Mouse (Mus musculus): ENCODE measurements at regions not wholly inside any gene's neighbourhood (a gene's known extent, or its start where the extent isn't known, plus 50 kb on each side); places are given as distances from the start of the nearest gene placed in this dataset.

DNA sequence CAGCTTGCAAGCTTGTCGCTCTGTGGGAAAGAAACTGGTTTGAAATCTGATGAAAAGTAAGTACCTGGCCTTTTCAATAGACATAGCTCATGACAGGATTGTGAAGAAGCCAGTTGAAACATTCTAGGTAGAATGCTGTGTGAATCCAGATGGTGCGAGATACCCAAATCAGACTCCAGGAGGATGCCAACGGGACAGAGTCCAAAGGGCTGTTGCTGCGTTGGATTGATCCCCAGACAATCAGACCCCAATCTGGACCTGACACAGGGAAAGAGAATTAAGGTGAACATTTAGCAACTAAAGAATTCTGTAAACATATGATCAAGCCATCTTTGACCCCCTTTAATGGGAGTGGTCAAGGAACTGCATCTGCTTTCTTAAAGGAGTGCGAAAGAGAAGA is 296.6 kb upstream of the Gm15217 start:
- DNase-seq (ENCODE audit: low spot score in 2 of 2), result no peak

DNA sequence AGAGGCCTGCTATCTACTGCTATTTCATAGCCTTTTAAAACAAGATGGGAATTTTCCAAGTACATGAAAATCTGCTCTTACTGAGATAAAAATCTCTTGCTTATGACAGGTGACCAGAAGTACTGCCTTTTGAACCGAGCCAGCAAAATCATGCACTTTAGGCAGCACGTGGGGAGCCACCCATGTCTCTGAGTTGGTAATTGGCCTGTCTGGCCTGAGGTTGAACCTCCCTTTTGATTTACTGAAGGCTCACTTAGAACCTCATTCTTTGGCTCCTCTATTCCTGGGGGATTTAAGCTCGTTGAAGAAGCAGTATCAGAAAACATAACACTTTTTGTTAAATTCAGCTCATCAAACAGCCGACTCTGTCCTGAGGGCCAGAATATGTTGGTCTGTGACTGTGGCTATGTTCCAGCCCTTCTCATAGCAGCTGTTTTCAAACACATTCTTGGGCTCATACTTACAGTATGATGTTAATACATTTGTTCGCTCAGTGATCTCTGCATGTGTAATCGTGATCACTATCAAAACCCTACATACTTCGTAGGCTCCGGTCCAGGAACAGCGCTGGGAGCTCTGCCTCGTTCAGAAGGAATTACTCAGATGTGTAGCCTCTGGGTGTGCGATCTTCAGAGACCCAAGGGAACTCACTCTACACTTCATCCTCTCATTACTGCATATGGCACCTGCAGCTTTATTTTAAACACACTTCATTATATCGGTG is 290.1 kb upstream of the Gm15217 start:
- no peak for DNase-seq (ENCODE audit: low spot score in 2 of 2)

DNA sequence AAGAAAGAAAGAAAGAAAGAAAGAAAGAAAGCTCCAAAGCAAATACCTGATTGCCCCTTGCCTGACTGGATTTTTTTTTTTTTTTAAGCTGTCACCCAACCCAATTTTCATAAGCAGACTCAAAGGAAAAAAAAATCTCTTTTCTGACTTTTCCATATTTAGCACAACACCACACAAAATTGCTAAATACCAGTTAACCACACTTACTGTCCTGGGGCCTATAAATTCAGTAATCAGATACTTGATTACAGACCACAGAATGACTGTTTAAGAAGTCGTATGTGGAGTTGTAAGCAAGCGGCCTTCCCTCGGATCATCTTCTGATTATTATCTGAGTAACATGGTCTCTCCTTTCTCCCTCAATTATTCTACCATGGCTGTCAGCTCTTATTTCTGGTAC is 263.3 kb upstream of the Gm15217 start:
- DNase-seq (ENCODE audit: low spot score in 2 of 2), result no peak

DNA sequence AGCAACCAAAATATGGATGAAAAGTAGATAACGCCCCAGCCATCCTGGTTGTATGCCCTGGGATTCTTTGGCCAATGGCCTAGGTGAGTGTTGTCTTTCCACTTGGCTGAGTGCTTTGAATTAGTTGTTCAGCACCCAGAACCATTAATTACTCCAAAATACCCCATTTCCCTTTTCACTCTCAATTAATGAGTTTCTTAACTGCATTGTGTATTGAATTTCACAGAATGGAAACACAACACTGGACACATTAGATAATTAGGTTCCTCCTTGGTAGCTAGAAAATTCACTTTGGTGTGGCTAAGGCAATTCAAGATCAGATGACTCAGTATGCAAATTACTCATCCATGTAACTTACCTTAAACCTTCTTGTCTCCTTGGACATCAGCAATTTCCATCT is 252.7 kb upstream of the Gm15217 start:
- DNase-seq (ENCODE audit: low spot score in 2 of 2), result no peak

DNA sequence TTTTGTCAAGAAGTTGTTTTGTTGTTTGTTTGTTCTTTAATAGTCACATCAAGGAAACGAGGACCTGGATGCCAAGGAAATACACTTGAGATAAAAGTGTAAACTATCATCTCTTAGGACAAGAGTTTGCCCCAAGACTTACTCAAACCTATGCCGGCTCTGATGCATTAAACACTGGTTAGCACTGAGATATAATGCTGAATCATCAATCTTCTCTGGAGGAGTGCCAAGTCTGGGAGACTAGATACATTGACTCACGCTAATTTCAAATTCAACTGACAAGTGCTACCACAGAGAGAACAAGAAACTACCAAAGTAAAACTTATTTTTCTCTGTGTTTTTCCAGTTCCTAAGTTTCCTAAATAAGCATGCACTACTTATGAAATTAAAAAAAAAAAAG is 249.5 kb upstream of the Gm15217 start:
- no peak for DNase-seq (ENCODE audit: low spot score in 2 of 2)

DNA sequence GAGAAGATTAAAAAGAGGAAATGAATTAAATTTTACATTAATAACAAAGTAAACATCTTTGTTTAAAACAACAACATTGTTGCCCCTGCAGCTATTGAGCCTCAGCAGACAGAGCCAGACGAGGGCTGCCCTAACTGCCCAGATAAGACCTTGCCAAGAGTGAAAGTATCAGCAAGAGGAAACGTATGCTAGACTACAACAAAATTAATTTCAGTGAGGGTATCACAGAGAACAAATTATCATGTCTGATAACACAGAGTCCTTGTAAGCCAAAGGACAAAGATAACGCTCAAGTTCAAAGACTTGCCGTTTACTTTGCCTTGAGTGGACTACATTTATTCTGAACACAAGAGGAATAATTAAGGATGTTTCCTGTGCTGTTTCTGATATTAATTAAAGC is 235.0 kb upstream of the Gm15217 start:
- no peak for DNase-seq (ENCODE audit: low spot score in 2 of 2)

DNA sequence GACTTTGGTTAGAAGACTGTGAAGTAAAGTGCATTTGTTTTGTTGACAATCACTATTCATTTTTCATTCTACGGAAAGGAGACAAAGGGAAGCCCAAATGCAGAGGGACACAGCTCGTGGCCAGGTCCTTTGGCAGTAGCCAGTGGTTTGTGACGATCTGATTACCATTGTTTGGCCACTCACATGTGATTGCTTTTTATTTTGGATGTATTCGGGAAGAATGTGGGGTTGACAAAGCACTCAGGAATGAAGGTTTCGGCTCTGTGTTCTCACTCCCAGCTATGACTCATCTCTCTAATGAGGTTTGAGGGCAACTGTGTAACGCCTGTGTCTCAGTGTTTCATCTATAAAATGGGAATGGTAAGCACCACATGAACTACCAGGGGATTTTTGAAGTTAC is 234.5 kb upstream of the Gm15217 start:
- no peak for DNase-seq (ENCODE audit: low spot score in 2 of 2)

DNA sequence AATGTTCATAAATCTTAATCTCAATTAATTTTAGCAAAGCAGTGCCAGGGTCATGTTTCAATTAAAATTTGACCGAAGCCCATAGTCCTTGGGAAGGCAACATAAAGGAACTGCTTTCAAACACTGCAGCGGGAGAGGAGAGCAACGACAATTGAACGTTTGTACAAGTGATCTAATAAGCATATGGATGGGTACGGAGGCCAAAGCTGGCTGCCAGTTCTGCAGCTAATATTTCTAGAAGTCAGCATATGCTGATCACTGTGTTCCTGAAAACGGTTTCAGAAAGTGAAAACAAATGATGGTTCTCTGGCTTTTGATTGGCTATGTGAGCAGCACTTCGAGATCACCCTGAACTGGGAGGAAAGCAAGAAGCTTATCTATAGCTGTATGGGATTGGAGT is 233.6 kb upstream of the Gm15217 start:
- DNase-seq (ENCODE audit: low spot score in 2 of 2), result no peak

DNA sequence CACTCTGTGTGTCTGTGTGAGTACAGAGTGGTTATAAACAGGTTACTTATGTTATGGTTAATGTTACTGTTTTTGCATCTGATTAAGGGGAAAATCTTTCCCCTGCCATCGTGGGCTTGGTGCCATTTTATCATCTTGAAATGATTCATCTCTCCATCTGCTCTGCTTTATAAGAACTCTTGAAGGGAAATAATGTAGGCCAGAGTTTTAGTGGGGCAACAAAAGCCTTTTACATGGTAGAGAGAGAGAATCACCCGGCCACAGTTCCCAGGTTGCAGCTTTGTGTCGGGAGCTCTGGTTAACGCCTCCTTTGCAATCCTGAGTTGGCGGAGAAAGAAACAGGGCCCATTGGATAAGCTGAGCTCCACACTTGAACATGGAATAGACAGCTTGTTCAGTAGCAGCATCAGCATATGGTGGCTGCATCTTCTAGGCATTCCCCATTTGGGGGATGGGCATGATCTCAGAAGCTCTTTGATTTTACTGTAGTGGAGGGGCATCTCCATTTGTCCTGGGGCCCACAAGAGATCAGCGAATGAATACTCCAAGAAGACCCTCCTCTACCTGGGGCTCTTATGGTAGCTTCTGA is 230.0 kb upstream of the Gm15217 start:
- peak; percentile 42 to 50 for DNase-seq (ENCODE audit: low spot score in 2 of 2)

DNA sequence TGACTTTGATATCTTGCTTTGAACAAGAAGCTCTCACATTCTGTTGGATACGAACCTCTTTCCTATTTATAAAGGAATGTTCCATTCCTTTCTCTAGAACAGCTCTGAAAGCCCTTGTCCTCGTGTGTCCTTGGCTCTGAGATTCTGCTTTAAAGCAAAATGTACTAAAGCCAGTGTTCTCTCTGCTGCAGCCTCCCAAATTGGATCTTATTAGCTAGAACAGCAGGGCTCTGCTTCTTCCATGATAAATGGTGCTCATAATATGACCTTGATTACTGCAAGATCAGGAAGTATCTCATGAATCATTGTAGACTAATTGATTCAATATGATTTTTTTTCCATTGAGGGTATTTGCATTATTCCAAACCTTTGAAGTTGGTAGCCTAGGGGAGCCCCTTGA is 220.5 kb upstream of the Gm15217 start:
- no peak for DNase-seq (ENCODE audit: low spot score in 2 of 2)

DNA sequence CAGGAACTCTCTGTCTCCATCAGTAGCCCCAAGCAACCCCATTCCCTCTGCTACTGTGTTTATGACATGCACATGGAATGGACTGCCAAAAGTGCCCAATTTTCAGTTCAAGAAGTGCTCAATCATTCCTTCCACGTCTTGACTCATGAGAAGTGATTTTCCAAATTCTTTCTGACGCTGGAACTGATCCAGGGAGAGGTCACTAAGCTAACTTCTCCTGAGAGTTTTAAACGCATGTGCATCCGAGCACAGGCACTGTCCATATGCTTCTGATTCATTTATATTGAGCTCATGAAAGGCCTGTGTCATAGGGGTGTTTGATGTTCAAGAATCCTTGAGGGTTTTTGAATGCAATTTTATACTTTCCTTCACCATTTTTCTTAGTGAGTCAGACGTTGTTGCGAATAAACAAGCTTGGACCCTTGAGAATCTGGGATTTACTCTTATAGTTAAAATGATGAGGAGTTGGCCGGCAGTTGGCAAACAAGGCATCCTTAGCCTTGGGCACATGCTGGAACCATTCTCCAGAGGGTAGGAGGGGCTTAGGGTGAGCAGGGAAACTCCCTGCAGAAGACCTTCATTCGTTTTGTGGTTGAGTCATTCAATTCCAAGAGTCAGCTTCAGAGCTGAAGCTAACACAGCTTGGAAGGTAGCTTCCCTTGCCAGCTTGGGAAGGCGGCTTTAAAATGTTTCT is 206.9 kb upstream of the Gm15217 start:
- DNase-seq (ENCODE audit: low spot score in 2 of 2), result no peak

DNA sequence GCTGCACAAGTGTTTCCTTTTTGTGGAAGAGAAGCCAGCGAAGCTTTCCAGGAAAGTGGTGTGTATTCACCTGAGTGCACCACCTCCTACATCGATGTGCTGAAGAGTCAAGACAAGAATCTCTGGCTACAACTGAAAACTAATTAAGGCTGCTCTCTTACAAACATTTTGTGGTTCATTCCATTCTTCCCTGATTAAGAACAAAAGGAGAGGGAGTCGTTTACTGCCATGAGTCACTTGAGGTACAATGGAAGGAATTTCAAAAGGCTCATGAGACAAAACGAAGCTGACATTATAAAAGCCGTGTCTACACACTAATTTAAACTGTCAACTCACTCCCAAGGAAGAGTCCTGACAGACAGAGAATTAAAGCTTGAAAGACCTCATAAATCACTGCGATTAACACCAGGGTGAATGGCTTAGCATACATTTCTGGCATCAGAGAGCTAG is 206.3 kb upstream of the Gm15217 start:
- peak in 1 of 2 experiments; percentile 14 for DNase-seq (ENCODE audit: low spot score in 2 of 2)

DNA sequence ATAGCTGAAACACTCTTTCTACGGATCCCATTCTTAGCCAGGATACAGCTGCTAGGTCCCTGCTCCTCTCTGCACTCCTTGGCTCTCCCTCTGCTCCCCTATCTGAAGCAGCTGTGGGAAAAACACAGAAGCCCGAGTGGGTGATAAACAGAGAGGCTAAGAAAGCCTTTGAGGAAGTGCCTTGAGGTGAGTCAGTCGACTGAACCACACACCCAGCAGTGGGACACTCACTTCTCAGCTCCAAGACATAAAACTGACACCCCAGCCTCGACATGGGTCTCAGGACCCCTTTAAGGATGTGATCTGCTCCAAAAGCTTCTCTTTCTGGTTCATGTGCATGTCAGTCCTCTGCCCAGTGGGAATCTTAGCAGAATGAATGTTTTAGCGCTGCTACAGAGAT is 204.8 kb upstream of the Gm15217 start:
- no peak for DNase-seq (ENCODE audit: low spot score in 2 of 2)

DNA sequence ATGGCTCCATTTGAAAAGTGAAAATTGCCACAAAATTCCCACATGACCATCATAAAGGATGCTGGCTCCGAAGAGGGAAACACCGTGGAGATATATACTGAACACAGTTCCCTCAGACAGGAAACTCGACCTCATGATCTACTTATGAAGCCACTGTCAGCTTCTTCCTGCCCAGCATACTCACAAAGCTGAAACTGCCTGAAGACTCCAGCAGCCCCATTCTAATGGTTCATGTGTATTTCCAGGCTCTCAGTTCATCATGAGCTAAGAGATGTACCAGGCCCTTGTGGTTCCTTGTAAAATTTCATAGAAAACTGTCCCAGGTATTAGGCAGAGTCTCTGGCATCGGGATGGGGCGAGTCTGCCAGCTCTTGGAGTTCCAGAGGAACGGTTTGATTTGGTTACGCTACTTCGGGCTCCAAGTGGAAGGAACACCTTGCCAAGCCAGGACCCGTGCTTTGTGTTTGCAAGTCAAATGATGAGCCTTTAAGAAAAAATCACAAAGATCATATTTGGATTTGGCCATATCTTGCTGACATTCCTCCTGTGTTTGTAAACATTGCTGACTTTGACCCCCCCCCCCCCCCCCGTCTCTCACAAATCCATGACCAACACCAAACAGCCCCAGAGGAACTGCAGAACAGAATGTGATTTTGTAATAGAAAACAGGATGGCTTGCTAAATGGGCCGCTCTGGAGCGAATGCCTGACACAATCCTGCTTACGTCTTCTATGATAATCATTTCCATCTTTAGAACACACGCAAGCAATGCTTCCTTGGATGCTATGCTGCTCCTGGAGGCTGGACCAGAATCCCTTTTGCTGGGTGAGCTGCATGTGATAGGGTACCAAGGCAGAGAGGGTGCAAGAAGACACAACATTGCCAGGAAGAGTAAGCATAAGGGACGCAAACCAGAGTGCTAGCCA is 203.7 kb upstream of the Gm15217 start:
- no peak for DNase-seq (ENCODE audit: low spot score in 2 of 2)

DNA sequence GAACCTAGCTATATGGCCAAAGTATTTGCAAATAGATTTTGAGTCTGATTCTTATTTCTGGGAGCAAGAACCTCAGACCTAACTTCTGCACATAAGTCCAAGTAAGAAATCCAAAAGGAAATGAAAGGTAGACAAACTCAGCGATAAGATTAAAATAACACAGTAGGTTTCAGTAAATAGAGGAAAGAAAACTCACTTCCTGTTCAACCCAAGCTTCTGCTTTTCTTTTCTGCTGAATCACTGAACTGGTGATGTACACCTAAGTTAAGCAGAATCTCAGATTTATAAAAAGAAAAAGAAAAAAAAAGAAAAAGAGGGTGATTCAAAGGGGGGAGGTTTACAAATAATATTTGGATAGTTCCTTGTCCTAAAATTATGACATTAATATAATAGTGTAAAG is 200.2 kb upstream of the Gm15217 start:
- DNase-seq (ENCODE audit: low spot score in 2 of 2), result no peak

DNA sequence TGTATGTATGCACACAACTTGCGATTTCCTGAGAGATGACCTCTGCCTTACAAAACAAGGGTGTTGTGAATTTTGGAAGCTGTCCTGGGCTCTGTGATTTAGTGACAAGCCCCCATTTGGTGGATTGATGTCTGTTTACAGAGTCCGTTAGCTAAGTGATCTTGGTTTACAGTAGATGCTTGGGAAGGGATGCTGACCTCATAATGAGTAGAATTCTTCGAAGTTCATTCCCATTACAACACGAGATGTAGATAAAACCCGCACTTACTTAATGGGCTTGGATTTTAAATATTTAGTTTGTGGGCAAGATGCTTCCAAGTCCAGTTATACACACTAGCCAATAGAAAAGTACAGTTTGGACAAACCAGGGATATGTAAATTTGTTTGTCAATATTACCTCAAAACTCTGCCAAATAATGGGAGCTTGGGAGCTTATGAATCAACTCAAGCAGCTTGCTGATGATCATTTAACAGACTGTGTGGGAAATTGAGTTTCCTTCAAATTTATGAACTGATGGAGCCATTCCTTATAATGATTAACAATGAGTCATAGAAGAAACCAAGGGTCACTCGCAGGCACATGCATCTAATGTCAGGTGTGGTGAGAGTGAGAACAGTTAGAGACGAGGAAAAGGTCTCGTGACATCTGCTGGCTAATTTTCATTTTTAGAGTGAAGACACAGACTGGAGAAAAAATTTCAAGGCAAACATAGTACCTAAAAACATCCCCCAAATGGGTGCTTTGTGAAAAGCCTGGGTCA is 187.4 kb upstream of the Gm15217 start:
- no peak for DNase-seq (ENCODE audit: low spot score in 2 of 2)

DNA sequence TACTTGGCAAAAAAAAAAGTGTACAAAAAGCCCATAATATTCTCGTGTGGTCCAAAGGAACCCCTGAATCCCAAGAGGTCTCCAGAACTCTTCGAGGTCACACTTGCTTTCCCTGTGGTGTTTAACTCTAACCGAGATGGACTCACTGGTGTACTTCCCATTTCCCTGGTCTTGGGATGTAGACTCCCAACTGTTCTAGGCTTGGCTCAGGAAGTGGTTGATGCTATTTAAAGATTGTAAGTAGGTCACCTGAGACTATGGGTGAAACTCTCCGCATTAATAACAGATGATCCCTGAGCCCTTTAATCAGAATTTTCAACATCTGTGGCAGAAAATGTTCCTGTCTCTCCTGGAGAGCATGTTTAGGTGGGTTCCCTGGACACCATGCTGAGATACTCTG is 185.6 kb upstream of the Gm15217 start:
- DNase-seq (ENCODE audit: low spot score in 2 of 2), result no peak

DNA sequence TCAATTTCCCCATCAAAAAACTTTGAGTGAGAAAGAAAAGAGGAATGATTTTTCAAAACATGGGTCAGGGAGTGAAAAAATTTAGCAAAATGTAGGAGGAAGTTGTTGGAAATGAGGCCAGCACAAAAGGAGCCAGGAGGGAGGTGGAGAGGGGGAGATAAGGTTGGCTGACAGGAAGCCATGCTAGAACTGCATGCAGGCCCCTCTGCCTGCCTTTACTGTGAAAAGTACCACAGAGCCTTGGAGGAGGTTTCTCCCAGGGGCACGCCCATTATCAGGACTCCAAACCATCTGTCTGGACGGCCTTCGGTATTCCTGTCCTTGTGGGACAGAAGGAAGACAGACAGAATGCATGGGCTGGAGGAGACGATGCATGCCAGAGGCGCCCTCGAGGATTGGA is 183.3 kb upstream of the Gm15217 start:
- DNase-seq (ENCODE audit: low spot score in 2 of 2), result no peak

DNA sequence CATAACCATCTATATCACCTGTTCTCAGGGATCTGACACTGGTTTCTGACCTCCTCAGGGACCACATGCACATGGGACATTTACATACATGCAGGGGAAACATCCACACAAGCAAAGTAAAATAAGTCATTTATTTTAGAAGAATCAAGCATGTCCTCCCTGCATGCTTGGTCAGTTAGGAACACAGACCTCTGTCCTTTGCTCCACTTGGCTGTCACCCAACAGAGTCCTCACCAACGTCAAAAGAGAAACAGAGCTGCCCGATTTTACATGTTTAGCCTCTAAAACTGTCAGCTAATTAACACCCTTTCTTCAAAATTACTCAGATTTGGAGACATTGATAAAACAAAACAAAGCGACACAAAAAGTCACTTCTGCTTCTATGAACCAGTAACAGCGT is 176.4 kb upstream of the Gm15217 start:
- no peak for DNase-seq (ENCODE audit: low spot score in 2 of 2)

DNA sequence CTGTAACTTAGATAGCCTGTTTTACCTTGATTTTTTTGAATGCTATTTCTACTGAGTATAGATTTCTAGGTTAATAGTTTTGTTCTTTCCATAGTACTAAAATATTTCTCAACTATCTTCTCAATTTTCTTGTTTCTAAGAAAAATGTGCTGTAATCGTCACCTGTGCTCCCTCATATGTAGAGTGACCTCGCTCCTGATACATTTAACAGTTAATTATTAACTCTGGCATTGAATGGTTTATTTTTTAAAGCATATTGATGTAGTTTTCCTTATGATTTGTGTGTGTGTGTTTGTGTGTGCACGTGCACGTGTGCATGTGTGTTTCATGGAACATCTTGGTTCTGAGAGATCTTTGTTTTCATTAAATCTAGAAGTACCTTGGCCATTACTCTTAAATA is 158.7 kb upstream of the Gm15217 start:
- DNase-seq (ENCODE audit: low spot score in 2 of 2), result no peak

DNA sequence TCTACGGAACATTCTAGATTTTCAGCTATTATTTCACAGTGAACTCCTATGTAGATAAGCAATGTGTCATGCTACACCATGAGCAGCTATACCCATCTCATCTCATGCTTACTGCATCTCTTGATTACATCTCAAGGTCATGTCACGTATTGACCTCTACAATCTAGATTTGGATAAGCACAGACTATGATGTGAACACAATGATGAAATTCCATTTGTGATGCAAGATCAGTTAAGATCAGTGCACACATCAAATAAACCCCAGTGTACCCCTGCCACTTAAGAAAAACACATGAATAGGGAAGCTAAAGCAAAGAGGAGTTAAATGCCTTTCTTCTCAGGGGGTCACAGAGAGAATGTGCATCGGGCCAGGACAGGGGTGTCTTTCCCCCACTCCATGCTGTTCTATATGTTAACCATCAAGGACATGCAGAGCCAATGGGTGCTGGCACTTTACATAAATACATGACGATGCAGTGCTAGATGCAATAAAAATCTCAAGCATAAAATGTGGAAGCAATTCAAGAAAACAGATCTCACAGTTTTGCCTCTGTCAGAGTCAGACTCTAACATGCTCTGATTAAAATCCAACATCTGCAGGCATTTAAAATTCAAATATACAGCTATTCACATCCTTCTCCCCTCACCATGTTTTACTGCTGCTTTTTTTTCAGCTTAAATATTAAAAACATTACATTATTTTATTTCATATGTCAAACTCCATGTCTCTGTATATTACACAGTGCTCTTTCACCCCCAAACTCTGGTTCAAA is 157.1 kb upstream of the Gm15217 start:
- no peak for DNase-seq (ENCODE audit: low spot score in 2 of 2)

Data from frontal cortex, postnatal 36 days (tissue).